Mouse (Mus musculus): ENCODE results near the gene Gm5538. TPM values are rescaled to one million over a fixed set of nuclear protein-coding genes. Genes with fewer than 3 reads are reported as not detected.

Gm5538 gene
- not detected in 2 replicates for polyA plus RNA-seq (2012; ENCODE audit: insufficient read depth, low replicate concordance)

- no peaks in the 10 kb centered on the region for H3K4me1 ChIP-seq
- no peaks in the 10 kb centered on the region for H3K36me3 ChIP-seq (replicated peaks; ENCODE audit: low read length)
- no peaks in the 10 kb centered on the region for H3K9me3 ChIP-seq
- no peak within 1 kb of the TSS for H3K4me3 ChIP-seq (replicated peaks)
- no peaks in the 10 kb centered on the region for H3K27me3 ChIP-seq (replicated peaks)
- no peak for TF ChIP-seq FLI1 (IDR thresholded peaks at IDR 0.05; ENCODE audit: low read length)
- no peak for TF ChIP-seq GATA1 (IDR thresholded peaks at IDR 0.05; ENCODE audit: borderline replicate concordance, low read length)
Measured at GRCm38 (mm10) chr3:59729490-59729889, at the start of gene Gm5538. Gm5538 (plus strand) TSS chr3:59729790.

GRCm38 (mm10) chr3:59697391-59697790 is 32.2 kb upstream of the Gm5538 start:
- no peaks in the 10 kb centered on the region for H3K9me3 ChIP-seq
- no peaks in the 10 kb centered on the region for H3K4me1 ChIP-seq
- no peaks in the 10 kb centered on the region for H3K36me3 ChIP-seq (replicated peaks; ENCODE audit: low read length)
- H3K4me3 ChIP-seq (replicated peaks): no peak overlapping the region
- TF ChIP-seq GATA1 (IDR thresholded peaks at IDR 0.05; ENCODE audit: borderline replicate concordance, low read length) (no peak), FLI1 (IDR thresholded peaks at IDR 0.05; ENCODE audit: low read length) (no peak)
- no peaks in the 10 kb centered on the region for H3K27me3 ChIP-seq (replicated peaks)

- no peaks in the 10 kb centered on the region for H3K36me3 ChIP-seq (replicated peaks; ENCODE audit: low read length)
- TF ChIP-seq GATA1 (IDR thresholded peaks at IDR 0.05; ENCODE audit: borderline replicate concordance, low read length): no peak
- TF ChIP-seq FLI1 (IDR thresholded peaks at IDR 0.05; ENCODE audit: low read length): no peak
- no peaks in the 10 kb centered on the region for H3K4me1 ChIP-seq
- no peaks in the 10 kb centered on the region for H3K27me3 ChIP-seq (replicated peaks)
- no peak overlapping the region for H3K4me3 ChIP-seq (replicated peaks)
- H3K9me3 ChIP-seq: no peaks in the 10 kb centered on the region
Measured at GRCm38 (mm10) chr3:59702614-59703110, 26.9 kb upstream of the Gm5538 start.

GRCm38 (mm10) chr3:59739866-59740265 is 10.3 kb downstream of the Gm5538 start:
- Histone ChIP-seq H3K4me3 (replicated peaks) (no peak overlapping the region), H3K4me1 (no peaks in the 10 kb centered on the region), H3K27me3 (replicated peaks) (no peaks in the 10 kb centered on the region), H3K36me3 (replicated peaks; ENCODE audit: low read length) (no peaks in the 10 kb centered on the region), H3K9me3 (no peaks in the 10 kb centered on the region)
- TF ChIP-seq FLI1 (IDR thresholded peaks at IDR 0.05; ENCODE audit: low read length): no peak
- TF ChIP-seq GATA1 (IDR thresholded peaks at IDR 0.05; ENCODE audit: borderline replicate concordance, low read length): no peak

GRCm38 (mm10) chr3:59744181-59744580 is 14.6 kb downstream of the Gm5538 start:
- Histone ChIP-seq H3K9me3 (no peaks in the 10 kb centered on the region), H3K27me3 (replicated peaks) (no peaks in the 10 kb centered on the region), H3K4me1 (no peaks in the 10 kb centered on the region), H3K36me3 (replicated peaks; ENCODE audit: low read length) (no peaks in the 10 kb centered on the region), H3K4me3 (replicated peaks) (no peak overlapping the region)
- TF ChIP-seq FLI1 (IDR thresholded peaks at IDR 0.05; ENCODE audit: low read length) (no peak), GATA1 (IDR thresholded peaks at IDR 0.05; ENCODE audit: borderline replicate concordance, low read length) (no peak)

Other genes starting within 250 kb of the Gm5538 start
- not detected in 2 replicates for gene Gm8298, start 131.3 kb downstream of the Gm5538 start, polyA plus RNA-seq (2012; ENCODE audit: insufficient read depth, low replicate concordance)
- gene C130079G13Rik, start 195.4 kb downstream of the Gm5538 start, polyA plus RNA-seq (2012; ENCODE audit: insufficient read depth, low replicate concordance): not detected in 2 replicates

All from megakaryocyte, embryonic 14.5 days (primary cell).